Mouse (Mus musculus): ENCODE data around the gene Gm45618. TPM values are rescaled to one million over a fixed set of nuclear protein-coding genes. Genes with fewer than 3 reads are reported as not detected.
"Not testable (repeated sequence)": the region's sequence is repeated elsewhere in the genome, so short reads cannot be mapped to it uniquely, and the experiment has no call there.

Gene Gm45618
- polyA plus RNA-seq, 1 experiment from 2014 or later, result not detected

DNA sequence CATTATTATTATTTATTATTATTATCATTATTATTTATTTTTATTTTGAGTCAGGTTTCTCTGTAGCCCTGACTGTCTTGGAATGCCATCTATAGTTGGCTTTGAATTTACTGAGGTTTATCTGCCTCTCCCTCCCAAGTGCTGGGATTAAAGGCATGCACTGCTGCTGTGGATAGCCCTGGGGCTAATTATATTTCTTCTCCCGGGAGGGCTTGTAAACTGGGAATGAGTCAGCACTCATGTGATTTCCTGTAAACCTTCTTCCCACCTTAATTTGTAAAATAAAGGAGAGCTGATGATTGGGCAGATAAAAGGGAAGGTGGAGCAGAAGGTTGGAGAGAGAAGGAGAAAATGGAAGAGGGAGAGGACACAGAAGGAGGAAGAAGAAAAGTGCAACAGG is 20.2 kb upstream of the Gm45618 start:
- WGBS (ENCODE audit: insufficient replicate concordance), result 9% methylated on average over 1 of the region's 1 CpGs
- H3K4me2 ChIP-seq, result no peak overlapping the region
- no peaks in the 10 kb centered on the region for H3K36me3 ChIP-seq
- H3K9ac ChIP-seq, result no peak overlapping the region
- no peak overlapping the region for H3K4me3 ChIP-seq (replicated peaks)
- H3K27ac ChIP-seq, result no peak overlapping the region
- DNase-seq (no peak), ATAC-seq (ENCODE audit: low read depth) (no peak)
- H3K9me3 ChIP-seq (replicated peaks), result no peaks in the 10 kb centered on the region
- no peaks in the 10 kb centered on the region for H3K27me3 ChIP-seq
- no peaks in the 10 kb centered on the region for H3K4me1 ChIP-seq (replicated peaks)

DNA sequence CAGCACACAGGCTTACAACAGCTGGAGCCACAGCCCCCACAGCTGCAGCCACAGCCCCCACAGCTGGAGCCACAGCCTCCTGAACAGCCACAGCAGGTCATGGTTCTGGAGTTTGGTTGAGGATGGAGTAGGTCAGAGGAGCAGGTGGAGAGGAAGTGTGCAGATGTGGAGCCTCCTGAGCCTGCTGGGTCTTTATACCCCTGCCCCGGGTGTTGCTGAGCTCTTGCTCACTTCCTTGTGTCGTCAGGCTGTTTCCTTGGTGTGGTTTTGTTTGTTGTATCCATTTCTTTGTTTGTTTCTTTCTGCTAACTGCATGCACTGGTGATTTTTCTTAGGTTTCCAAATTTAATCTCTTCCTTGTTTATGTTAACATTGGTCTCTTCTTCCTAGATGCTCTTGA is 15.4 kb upstream of the Gm45618 start, which contains the start of gene Gm39115:
Gene Gm39115 (minus strand): TSS at position 101 of the 400 bp plus-strand sequence.
- H3K36me3 ChIP-seq; H3K4me2 ChIP-seq; H3K4me3 ChIP-seq (replicated peaks); DNase-seq; H3K27ac ChIP-seq; H3K4me1 ChIP-seq (replicated peaks); H3K9ac ChIP-seq; ATAC-seq (ENCODE audit: low read depth); H3K27me3 ChIP-seq; H3K9me3 ChIP-seq (replicated peaks): not testable (repeated sequence)
- WGBS (ENCODE audit: insufficient replicate concordance), result 19% methylated on average over 2 of the region's 2 CpGs

DNA sequence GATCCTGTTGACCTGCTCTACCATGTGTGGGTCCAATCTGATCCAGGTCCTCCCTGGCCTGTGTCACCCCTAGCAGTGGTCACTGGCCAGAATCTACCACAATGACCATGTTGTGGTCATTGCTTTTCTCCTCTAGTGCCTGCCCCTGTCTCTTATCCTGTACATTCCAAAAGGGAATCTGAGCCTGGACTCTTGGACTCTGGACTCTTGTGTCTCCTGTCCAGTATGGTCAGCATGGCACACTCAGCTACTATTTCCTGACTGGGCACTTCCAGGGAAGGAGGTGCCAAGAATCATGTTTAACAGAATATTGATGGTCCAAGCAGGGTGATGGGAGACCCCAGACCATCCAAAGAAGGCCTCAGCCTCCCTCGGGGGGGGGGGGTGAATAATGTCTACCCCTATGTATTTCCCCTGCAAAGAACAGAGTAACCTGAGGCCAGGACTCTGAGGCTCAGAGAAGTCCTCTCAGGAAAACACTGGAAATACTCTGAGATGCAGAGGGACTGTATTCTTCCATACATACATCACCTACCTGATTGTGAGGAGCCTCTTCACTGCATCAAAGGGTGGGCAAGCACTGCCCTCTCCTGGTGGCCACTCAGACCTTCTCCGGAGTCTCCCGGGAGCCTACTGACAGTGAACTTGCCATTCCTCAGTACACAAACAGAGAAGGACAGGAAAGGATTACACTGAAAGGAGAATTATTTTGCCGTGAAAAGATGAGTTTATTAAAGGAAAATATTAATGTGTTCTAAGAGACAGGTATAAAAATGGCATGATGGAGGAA is 13.9 kb upstream of the Gm45618 start:
- DNase-seq (no peak), ATAC-seq (ENCODE audit: low read depth) (no peak)
- Histone ChIP-seq H3K4me1 (replicated peaks) (no peaks in the 10 kb centered on the region), H3K9me3 (replicated peaks) (no peaks in the 10 kb centered on the region), H3K27me3 (no peaks in the 10 kb centered on the region), H3K4me2 (no peak overlapping the region), H3K9ac (no peak overlapping the region), H3K4me3 (replicated peaks) (no peak overlapping the region), H3K27ac (no peak overlapping the region), H3K36me3 (no peaks in the 10 kb centered on the region)
- 43% methylated on average over 4 of the region's 4 CpGs for WGBS (ENCODE audit: insufficient replicate concordance)

DNA sequence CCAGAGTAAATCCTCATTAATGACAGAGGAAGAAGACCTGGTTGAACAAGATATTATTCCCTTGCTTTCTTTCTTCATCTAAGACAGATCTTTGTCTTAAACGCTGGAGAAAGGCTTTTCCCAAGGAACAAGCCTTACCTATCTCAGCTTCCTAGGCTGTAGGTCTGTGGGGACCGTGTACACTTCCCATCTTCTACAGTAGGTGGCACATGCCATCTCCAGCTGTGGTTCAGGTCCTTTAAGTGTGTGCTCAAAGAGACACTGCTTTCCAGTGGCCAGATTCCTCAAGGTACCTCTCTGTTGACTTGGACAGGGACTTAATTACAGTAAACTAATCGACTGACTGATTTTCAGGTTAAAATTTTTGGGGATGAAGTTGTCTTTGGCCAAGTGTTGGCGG is 8.3 kb upstream of the Gm45618 start:
- H3K9ac ChIP-seq, result no peak overlapping the region
- no peaks in the 10 kb centered on the region for H3K36me3 ChIP-seq
- 31% methylated on average over 4 of the region's 4 CpGs for WGBS (ENCODE audit: insufficient replicate concordance)
- no peaks in the 10 kb centered on the region for H3K9me3 ChIP-seq (replicated peaks)
- H3K4me1 ChIP-seq (replicated peaks), result no peaks in the 10 kb centered on the region
- H3K4me2 ChIP-seq, result no peak overlapping the region
- no peak for DNase-seq
- no peak for ATAC-seq (ENCODE audit: low read depth)
- H3K27me3 ChIP-seq, result no peaks in the 10 kb centered on the region
- no peak overlapping the region for H3K27ac ChIP-seq
- no peak overlapping the region for H3K4me3 ChIP-seq (replicated peaks)

DNA sequence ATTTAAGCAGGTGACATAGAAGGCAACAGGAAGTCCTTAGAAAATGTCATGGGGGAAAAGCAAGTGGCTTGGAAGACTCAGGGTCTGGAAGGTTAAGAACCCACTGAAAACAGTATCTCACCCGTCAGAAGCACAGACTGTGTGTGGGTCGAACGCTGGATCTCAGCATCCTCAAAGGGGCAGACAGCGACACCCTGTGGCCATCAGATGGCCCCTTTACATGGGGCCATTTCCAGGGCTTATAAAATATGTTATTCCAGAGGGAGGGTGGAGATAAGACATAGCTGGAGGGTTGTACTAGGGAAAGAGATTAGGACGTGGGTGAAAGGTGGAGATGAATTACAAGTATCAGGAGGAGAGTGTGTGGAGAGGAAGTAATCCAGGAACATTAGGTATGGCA is 897 bp downstream of the Gm45618 start:
- ATAC-seq (ENCODE audit: low read depth), result no peak
- H3K4me2 ChIP-seq, result no peak overlapping the region
- no peak overlapping the region for H3K27ac ChIP-seq
- no peak overlapping the region for H3K4me3 ChIP-seq (replicated peaks)
- H3K4me1 ChIP-seq (replicated peaks), result no peaks in the 10 kb centered on the region
- H3K9me3 ChIP-seq (replicated peaks), result no peaks in the 10 kb centered on the region
- no peaks in the 10 kb centered on the region; the same call in 1 of the 2 replicates for H3K27me3 ChIP-seq
- no peaks in the 10 kb centered on the region for H3K36me3 ChIP-seq
- 12% methylated on average over 5 of the region's 5 CpGs for WGBS (ENCODE audit: insufficient replicate concordance)
- no peak for DNase-seq
- H3K9ac ChIP-seq, result no peak overlapping the region

DNA sequence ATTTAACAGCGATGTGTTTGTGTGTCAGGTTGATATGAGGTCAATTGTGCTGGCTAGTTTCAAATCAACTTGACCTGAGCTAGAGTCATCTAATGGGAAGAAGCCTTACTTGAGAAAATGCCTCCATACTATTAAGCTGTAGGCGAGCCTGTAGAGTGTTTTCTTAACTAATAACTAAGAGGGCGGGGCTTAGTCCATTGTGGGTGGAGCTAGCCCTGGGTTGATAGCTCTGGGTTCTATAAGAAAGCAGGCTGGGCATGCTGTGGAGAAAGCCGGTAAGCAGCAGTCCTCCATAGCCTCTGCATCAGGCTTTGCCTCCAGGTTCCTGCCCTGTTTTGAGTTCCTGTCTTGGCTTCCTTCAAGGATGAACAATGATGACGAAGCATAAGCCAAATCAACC is 15.8 kb downstream of the Gm45618 start:
- Histone ChIP-seq H3K9ac (no peak overlapping the region), H3K4me3 (replicated peaks) (no peak overlapping the region), H3K27ac (no peak overlapping the region), H3K9me3 (replicated peaks) (no peaks in the 10 kb centered on the region), H3K4me1 (replicated peaks) (no peaks in the 10 kb centered on the region), H3K36me3 (no peaks in the 10 kb centered on the region), H3K27me3 (peaks cover 32% of the 10 kb centered on the region), H3K4me2 (no peak overlapping the region)
- 43% methylated on average over 5 of the region's 5 CpGs for WGBS (ENCODE audit: insufficient replicate concordance)
- ATAC-seq (ENCODE audit: low read depth), result peak; percentile 26; the same call in 1 of the 2 replicates
- DNase-seq, result no peak

DNA sequence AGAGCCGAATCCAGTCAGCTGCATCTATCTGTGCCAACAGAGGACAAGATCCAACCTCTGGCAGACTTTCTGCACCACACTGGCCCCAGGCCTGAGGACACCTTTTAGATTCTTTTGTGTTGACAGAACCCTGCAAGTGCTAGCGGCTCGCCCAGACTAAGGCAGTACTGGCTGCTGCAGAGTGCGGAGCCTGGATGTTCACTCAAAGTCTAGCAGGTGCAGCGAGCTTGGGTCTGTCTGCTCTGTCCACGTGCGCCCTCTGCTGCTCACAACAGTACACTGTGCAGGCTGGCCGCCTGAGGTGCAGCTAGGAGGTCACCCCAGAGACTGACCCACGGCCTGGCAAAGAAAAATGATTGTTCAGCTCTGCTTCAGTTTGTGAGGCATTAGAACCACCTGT is 22.8 kb downstream of the Gm45618 start:
- peak; percentile 45 for ATAC-seq (ENCODE audit: low read depth)
- peaks cover 79% of the 10 kb centered on the region for H3K27me3 ChIP-seq
- no peak overlapping the region for H3K4me2 ChIP-seq
- peaks cover 39% of the 10 kb centered on the region for H3K4me1 ChIP-seq (replicated peaks)
- H3K9me3 ChIP-seq (replicated peaks), result no peaks in the 10 kb centered on the region
- H3K27ac ChIP-seq, result no peak overlapping the region
- H3K36me3 ChIP-seq, result no peaks in the 10 kb centered on the region
- DNase-seq, result peak; percentile 77
- 9% methylated on average over 9 of the region's 9 CpGs for WGBS (ENCODE audit: insufficient replicate concordance)
- H3K9ac ChIP-seq, result no peak overlapping the region
- H3K4me3 ChIP-seq (replicated peaks), result no peak overlapping the region

DNA sequence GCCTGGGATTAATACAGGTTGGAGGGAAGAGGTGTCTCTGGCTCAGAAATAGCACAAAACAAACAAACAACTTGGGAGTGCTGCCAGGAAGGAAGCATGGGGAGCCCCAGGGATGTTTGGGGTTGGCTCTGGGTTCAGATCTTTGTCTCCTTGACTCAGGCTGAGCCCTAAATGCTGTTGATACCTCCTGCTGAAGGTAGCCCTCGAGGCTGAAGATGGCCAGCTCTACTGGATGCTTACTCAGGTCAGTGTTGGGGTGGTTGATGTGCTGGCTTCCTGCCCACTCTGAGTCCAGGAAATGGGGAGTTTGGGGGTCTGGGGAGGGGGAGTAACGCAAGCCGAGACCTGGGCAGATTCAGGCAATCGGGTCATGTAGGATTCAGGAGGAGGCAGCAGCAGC is 23.8 kb downstream of the Gm45618 start:
- Histone ChIP-seq H3K9me3 (replicated peaks) (no peaks in the 10 kb centered on the region), H3K36me3 (no peaks in the 10 kb centered on the region), H3K27ac (no peak overlapping the region), H3K9ac (0 out of 2 replicates have a peak overlapping the region, but pooled peaks have one; percentile 99), H3K4me2 (no peak overlapping the region), H3K4me3 (replicated peaks) (no peak overlapping the region), H3K27me3 (peaks cover 89% of the 10 kb centered on the region), H3K4me1 (replicated peaks) (peaks cover 50% of the 10 kb centered on the region)
- ATAC-seq (ENCODE audit: low read depth) (no peak), DNase-seq (no peak)
- WGBS (ENCODE audit: insufficient replicate concordance), result 63% methylated on average over 4 of the region's 4 CpGs

DNA sequence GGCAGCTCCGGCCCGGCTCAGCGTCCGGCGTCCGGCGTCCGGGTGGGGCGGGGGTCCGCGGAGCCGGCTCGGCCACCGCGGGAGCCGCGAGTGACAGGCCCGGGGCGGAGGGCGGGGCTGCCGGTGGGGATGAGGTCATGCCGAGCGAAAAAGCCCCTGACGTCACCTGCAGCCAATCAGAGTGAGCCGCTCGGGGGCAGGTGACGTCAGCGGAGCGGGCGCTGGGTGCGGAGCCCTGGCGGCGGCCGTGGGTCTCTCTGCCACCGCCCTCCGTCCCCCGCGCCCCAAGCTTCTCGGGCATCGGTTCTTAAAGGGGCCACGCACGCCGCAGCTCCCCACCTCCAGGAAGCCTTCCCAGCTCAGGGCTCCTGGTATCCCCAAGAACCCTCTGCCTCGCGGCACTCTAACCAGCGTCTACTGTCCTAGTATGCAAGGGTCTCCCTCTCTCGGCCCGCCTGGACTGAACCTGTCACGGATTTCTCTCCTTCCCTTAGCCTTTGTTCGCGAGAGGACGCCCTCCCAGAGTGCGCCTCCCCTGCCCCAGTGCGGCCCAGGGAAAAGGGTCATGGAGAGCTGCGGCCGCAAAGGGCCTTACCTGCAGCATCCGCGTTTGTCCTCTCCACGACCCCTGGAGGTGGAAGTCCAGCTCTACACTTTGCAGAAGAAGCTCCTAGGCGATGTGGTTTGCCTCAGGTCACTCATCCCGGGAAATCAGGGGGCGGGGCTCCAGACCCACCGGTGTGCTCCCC is 25.2 kb downstream of the Gm45618 start, which contains the start of gene Dusp8:
Gene Dusp8 (minus strand): TSS at position 661 of the 749 bp plus-strand sequence.
- peaks cover 99% of the 10 kb centered on the region for H3K27me3 ChIP-seq
- no peaks in the 10 kb centered on the region for H3K36me3 ChIP-seq
- WGBS (ENCODE audit: insufficient replicate concordance), result under 1% methylated on average over 63 of the region's 63 CpGs
- H3K4me3 ChIP-seq (replicated peaks), result peak within 1 kb of the TSS; percentile 87
- H3K4me2 ChIP-seq, result peak within 1 kb of the TSS; percentile 91
- peak; percentile 88 for DNase-seq
- peak within 1 kb of the TSS; percentile 99 for H3K9ac ChIP-seq
- H3K4me1 ChIP-seq (replicated peaks), result peaks cover 63% of the 10 kb centered on the region
- peak; percentile 84 for ATAC-seq (ENCODE audit: low read depth)
- H3K27ac ChIP-seq, result peak within 1 kb of the TSS; percentile 89
- no peaks in the 10 kb centered on the region for H3K9me3 ChIP-seq (replicated peaks)

DNA sequence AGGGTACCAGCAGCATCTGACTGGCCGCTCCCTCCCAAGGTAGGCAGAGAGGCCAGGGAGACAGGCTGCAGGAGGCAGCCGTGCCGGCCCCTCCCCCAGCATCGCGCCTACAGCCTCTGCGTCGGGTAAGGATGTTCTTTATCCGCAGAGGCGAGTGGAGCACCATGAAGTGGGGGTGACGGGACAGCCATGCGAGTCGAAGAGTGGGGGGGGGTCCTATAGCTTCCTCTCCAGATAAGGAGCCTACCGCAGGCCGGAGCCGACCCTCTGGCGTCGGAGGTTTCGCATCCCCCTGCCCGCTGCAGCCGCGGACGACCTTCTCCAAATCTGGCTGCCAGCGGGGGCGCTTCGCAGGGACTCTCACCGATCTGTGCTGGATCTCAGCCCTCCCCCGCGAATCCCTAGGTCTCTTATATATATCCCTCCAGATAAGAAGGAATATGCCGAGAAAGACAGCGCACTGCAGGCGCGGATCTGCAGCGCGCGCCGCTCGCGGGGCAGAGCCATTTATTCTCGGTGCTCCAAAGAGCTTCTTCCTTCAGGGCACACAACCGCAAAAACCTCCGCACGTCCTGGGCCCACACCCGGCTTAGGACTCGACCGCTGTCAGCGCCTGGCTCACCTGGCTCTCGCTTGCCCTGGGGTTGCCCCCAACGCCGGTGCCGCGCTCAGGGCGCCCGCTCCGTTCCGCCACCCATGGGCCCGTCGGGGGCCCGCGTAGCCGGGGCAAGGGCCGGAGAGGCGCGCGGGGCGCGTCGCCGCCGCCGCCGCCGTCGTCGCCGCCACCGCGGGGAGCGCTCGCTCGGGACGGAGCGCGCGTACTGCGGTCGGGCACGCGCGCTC is 26.0 kb downstream of the Gm45618 start:
- Histone ChIP-seq H3K4me1 (replicated peaks) (peaks cover 72% of the 10 kb centered on the region), H3K27ac (peak overlapping the region; percentile 89), H3K27me3 (peaks cover 99% of the 10 kb centered on the region), H3K4me2 (peak overlapping the region; percentile 91), H3K36me3 (peaks cover 6% of the 10 kb centered on the region; the same call in 1 of the 2 replicates), H3K9me3 (replicated peaks) (no peaks in the 10 kb centered on the region), H3K9ac (peak overlapping the region; percentile 99), H3K4me3 (replicated peaks) (peak overlapping the region; percentile 87)
- ATAC-seq (ENCODE audit: low read depth) (peak; percentile 62), DNase-seq (peak; percentile 56)
- WGBS (ENCODE audit: insufficient replicate concordance), result under 1% methylated on average over 89 of the region's 89 CpGs
